ENCODE assay signal across 14 mouse cellular contexts in the genomic region with DNA sequence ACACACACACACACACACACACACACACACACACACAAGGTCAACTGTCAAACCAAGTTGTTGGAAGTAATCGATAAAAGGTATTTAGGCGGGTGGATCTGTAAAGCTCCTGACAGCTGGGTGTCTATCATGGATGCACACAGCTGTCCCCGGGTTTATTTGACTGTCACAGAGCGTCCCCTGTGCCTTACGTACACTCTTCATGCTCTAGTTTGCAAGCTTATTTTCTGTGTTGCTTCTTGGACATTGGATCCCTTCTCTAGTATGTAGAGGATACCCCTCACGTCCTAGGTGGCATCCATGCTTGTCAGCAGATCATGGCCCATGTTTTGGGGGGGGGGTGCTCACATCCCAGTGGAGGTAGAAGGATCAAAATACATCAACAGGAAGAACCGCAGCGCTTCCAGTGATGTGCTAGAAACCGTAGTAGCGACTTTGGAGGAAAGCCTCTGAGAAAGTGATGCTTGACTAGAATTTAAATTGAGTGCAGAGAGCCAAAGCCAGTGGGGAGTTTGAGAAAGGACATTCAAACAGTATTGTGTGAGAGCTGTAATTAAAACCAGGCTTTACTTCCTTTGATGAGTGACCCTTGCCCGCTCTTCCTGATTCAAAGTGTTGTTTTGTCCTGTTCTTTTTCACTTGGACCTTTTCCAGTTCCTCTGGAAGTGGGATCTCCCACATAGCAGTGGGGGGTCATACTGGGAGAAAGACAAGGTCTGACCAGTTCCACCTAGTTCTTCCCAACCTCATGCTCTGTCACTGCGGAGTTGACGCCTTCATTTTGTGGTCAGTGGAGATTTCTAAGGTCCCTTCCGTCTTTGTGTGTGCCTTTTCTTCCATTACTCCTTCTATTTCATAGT. TPM values are rescaled to one million over a fixed set of nuclear protein-coding genes. Genes with fewer than 3 reads are reported as not detected.
DNase-seq lines count a peak whose midpoint lies in the region; ATAC-seq and TF ChIP-seq lines count a peak whose summit lies in the region.
"Had no signal": no experiment of that assay in that cellular context is flagged by ENCODE, and none has a peak within 500 bp of the region (broad histone marks: within the 10 kb centered on the region; RNA-seq: fewer than 3 reads in every experiment).

No protein-coding gene starts in this region.

- peak overlapping the region; percentile 6; the same call in 1 of the 2 replicates for H3K27ac ChIP-seq in left cerebral cortex, adult 2 months
- peak overlapping the region; percentile 93 for H3K27ac ChIP-seq in cortical plate, adult 2 months (ENCODE audit: insufficient read depth, low read length)
- peak overlapping the region; percentile 8 for H3K27ac ChIP-seq in midbrain, embryonic 16.5 days (ENCODE audit: low read length)
- H3K27ac ChIP-seq: kidney, embryonic 15.5 days had no signal

- no peak overlapping the region for H3K4me2 ChIP-seq in midbrain, embryonic 16.5 days (ENCODE audit: low read length)
- H3K4me2 ChIP-seq: heart, embryonic 12.5 days; kidney, embryonic 15.5 days had no signal

- intact Hi-C loops in left cerebral cortex, adult 2 months (cut with DNase I) = no loop called here
- intact Hi-C loops in heart, postnatal 14 days (cut with DNase I) = no loop called here

- DNase-seq in frontal cortex, postnatal 25 days (ENCODE audit: low spot score in 2 of 2) = no peak
- no peak for DNase-seq in left cerebral cortex, adult 2 months (ENCODE audit: extremely low spot score in 1 of 2, low spot score in 2 of 2)
- no peak for DNase-seq in left cerebral cortex, adult 11 months (ENCODE audit: low spot score)
- no peak for DNase-seq in gastrocnemius, adult 8-10 months (ENCODE audit: low spot score in 2 of 2)
- no peak for DNase-seq in heart, postnatal 14 days
- DNase-seq: adrenal gland, postnatal 36 days; liver, postnatal 0 days had no signal

- peak; percentile 41; the same call in 1 of the 2 replicates for ATAC-seq in frontal cortex, adult (ENCODE audit: low TSS enrichment)
- no peak for ATAC-seq in midbrain, embryonic 16.5 days
- ATAC-seq: activated CD4-positive, CD25-positive, alpha-beta regulatory T cell, adult 4 months; liver, postnatal 0 days had no signal

- H3K9me3 ChIP-seq in midbrain, embryonic 16.5 days (replicated peaks; ENCODE audit: control insufficient read depth, low read length, poor library complexity, severe bottlenecking) = no peaks in the 10 kb centered on the region
- H3K9me3 ChIP-seq: heart, embryonic 12.5 days; kidney, embryonic 15.5 days had no signal

- WGBS in midbrain, embryonic 16.5 days = 57% methylated on average over 14 of the region's 14 CpGs

- H3K9ac ChIP-seq in midbrain, embryonic 16.5 days (ENCODE audit: low read depth, low read length) = no peak overlapping the region
- H3K9ac ChIP-seq: heart, embryonic 12.5 days; kidney, embryonic 15.5 days; liver, postnatal 0 days had no signal

- H3K36me3 ChIP-seq in midbrain, embryonic 16.5 days (ENCODE audit: control insufficient read depth, insufficient read depth, low read length) = no peaks in the 10 kb centered on the region
- H3K36me3 ChIP-seq: kidney, embryonic 15.5 days had no signal

- H3K4me3 ChIP-seq in left cerebral cortex, adult 2 months = no peak overlapping the region
- H3K4me3 ChIP-seq in cortical plate, adult 2 months (ENCODE audit: insufficient read depth, low read length) = no peak overlapping the region
- H3K4me3 ChIP-seq in midbrain, embryonic 16.5 days (ENCODE audit: low read depth, low read length) = no peak overlapping the region
- H3K4me3 ChIP-seq: heart, embryonic 12.5 days; kidney, embryonic 15.5 days; myocyte had no signal

- no peak for TF ChIP-seq CTCF in left cerebral cortex, adult 2 months (IDR thresholded peaks at IDR 0.05)
- no peak for TF ChIP-seq CTCF in cortical plate, adult 2 months (IDR thresholded peaks at IDR 0.05; ENCODE audit: extremely low read depth, insufficient read depth, low read length)

- peaks cover 2% of the 10 kb centered on the region; the same call in 1 of the 2 replicates for H3K4me1 ChIP-seq in cortical plate, adult 2 months (ENCODE audit: control insufficient read depth, insufficient read depth, low read length)
- no peaks in the 10 kb centered on the region for H3K4me1 ChIP-seq in midbrain, embryonic 16.5 days (ENCODE audit: control insufficient read depth, insufficient read depth, low read length)

- TF ChIP-seq POLR2A in cortical plate, adult 2 months (IDR thresholded peaks at IDR 0.05; ENCODE audit: extremely low read depth, insufficient read depth, low read length) = no peak

- H3K27me3 ChIP-seq in midbrain, embryonic 16.5 days (ENCODE audit: control insufficient read depth, insufficient read depth, low read depth, low read length) = no peaks in the 10 kb centered on the region
- H3K27me3 ChIP-seq: heart, embryonic 12.5 days; kidney, embryonic 15.5 days had no signal

RNA-seq across cellular contexts. Expression of gene Fgd6, which starts 41.4 kb away (rescaled TPM):
- total RNA-seq in left cerebral cortex, adult 2 months (2021) = 10 to 100 TPM in 1 of 2 experiments, 1 to 10 TPM in 1; 9.9 to 12.3 TPM
- 5.7 and 5.8 TPM in 2 replicates for polyA plus RNA-seq in cortical plate, adult 2 months (2012; rRNA removed)
- polyA plus RNA-seq in midbrain, embryonic 16.5 days (2015; fragmentation: Nextera tagmentation; extraction: Ambion mirVana) = 1.8 and 2.9 TPM in 2 replicates
- 1 to 10 TPM; 2.6 to 3.2 (median 2.8) TPM for total RNA-seq in gastrocnemius, adult 8-10 months (2022)
- total RNA-seq in heart, postnatal 14 days (2021) = 1 to 10 TPM; 6.9 to 7.3 TPM

RNA-seq across cellular contexts. Expression of gene Vezt, which starts 41.6 kb away (rescaled TPM):
- 10 to 100 TPM; 77.3 to 80.2 TPM for total RNA-seq in left cerebral cortex, adult 2 months (2021)
- 38.9 TPM in 2 replicates for polyA plus RNA-seq in cortical plate, adult 2 months (2012; rRNA removed)
- 59.4 and 68.1 TPM in 2 replicates for polyA plus RNA-seq in midbrain, embryonic 16.5 days (2015; fragmentation: Nextera tagmentation; extraction: Ambion mirVana)
- 10 to 100 TPM; 55.6 to 63.1 (median 60.1) TPM for total RNA-seq in gastrocnemius, adult 8-10 months (2022)
- 10 to 100 TPM; 34.9 to 35.3 TPM for total RNA-seq in heart, postnatal 14 days (2021)

Comparison
In these comparisons a context has a peak if more than half of its experiments do, and no peak if none do; other contexts are left out.
1. H3K27ac ChIP-seq: peak in every context shown above with its lines; median percentile 93 in cortical plate, adult 2 months; 8 in midbrain, embryonic 16.5 days; 6 in left cerebral cortex, adult 2 months.